Mouse (Mus musculus) activated CD4-positive, CD25-positive, alpha-beta regulatory T cell, adult 4 months (primary cell): ENCODE results near the gene Ube3c. TPM values are rescaled to one million over a fixed set of nuclear protein-coding genes. Genes with fewer than 3 reads are reported as not detected.

Source experiments
- ATAC-seq: one replicate; pipeline ENCODE4 v1.8.0; 2017
- polyA plus RNA-seq, 2 experiments: library from polyadenylated mRNA; unstranded; fragments of 100-300 nt; shearing (Covaris generic); gene quantifications; one replicate each; pipeline ENCODE4 v1.2.1; 2017

Ube3c gene
- polyA plus RNA-seq, 2 experiments from 2014 or later = 17.2 to 19.1 TPM

DNA sequence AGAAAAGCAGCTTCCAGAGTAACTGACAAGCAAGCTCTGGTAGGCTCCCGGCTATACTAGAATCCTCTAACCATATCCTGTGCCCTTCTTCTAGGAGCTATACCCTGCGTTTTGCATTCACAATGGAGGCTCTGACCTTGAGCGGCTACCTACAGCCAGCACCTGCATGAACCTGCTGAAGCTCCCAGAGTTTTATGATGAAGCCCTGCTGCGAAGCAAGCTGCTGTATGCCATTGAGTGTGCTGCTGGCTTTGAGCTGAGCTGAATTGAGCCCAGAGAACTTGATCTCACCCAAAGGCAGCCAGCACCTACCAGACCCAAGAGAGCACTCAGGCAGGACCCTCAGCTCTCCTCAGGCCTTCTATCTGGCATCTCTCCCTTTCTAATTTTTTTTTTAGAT is 105.3 kb downstream of the Ube3c start:
- no peak for ATAC-seq

DNA sequence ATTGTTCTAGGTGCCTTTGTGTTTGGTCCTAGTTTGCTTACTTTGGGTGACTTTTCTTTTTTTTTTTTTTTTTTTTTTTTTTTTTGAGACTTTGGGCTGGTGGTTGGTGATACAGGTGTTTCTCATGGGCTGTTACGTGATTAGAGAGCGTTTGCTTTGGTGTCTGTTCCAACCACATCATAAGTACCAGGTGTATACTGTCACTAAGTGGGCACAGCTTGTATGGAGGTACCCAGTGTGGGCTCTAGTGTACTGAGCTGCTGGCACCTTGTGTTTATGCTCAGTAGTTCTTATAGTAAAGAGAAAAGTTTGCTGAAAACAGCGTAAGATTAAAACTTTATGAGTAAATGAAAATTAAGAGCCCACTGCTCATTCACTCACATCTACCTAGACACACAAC is 107.4 kb downstream of the Ube3c start:
- ATAC-seq = no peak

DNA sequence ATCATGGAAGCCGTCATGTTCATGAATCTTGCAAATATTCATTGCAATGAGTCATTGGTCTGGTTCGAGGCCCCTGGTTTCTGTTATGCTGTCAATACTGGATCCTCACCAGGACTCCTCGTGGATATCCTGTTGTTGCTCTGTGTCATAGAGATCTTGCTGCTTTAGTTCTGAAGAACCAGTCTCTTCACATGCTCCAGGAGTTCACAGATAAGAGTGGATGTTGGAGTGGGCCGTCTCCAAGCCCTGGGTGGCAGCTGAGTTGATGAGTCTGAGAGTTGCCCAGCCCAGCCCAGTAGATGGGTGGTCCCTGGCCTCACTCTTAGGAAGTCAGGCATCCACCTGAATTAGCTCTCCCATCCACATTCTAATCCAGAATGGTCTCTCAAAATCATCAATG is 116.0 kb downstream of the Ube3c start:
- ATAC-seq = no peak

DNA sequence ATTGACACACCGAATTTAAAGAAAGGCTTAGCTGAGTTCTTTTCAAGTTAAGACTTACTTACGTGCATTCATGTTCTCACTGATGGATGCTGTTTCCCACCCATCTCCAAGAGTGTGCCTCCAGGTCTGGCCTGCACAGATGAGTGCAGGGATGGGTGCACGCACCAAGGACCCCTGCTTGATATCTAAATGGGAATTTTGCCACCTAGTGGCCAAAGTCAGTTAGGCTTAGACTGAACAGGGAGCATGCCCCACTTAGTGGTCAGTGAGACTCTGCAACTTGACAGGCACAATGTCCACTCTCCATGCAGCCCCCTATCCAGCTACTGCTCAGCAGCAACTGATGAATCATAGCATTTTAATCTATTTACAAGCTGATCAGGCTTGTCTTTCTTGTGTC is 118.6 kb downstream of the Ube3c start:
- ATAC-seq = no peak

DNA sequence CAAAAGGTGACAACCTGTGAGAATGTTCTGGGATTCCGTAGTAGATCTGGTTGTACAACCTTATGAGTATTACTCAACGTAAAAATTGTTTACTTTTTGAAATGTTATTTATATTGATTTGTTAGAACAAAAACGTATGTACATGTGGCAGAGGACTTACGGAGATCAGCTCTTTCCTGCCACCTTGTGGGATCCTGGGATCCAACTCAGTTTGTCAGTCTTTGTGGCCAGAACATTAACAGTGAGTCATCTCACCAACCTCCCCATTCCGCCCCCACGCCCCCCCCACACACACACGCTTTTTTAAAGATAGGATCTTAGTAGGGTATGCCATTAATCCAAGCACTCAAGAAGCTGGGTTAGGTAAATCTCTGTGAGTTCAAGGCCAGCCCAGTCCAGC is 119.3 kb downstream of the Ube3c start:
- no peak for ATAC-seq

DNA sequence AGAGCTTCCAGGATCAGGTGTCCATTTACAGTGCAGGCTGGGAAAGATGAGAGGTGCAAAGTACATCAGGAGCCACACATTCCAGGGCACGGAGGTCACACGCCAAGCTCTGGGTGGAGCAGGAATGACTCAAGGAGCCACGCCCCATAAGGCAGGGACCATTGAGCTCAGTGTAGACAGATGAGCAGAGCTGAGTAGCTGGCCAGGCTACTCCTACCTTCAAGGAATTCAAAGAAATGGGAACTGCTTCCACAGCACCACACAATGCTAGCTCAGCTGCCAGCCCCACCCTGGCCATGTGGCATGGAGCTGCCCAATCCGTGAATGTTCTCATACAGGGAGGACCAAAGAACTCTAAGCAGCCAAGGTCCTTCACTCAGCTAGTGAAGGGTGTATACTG is 129.5 kb downstream of the Ube3c start:
- ATAC-seq = no peak

DNA sequence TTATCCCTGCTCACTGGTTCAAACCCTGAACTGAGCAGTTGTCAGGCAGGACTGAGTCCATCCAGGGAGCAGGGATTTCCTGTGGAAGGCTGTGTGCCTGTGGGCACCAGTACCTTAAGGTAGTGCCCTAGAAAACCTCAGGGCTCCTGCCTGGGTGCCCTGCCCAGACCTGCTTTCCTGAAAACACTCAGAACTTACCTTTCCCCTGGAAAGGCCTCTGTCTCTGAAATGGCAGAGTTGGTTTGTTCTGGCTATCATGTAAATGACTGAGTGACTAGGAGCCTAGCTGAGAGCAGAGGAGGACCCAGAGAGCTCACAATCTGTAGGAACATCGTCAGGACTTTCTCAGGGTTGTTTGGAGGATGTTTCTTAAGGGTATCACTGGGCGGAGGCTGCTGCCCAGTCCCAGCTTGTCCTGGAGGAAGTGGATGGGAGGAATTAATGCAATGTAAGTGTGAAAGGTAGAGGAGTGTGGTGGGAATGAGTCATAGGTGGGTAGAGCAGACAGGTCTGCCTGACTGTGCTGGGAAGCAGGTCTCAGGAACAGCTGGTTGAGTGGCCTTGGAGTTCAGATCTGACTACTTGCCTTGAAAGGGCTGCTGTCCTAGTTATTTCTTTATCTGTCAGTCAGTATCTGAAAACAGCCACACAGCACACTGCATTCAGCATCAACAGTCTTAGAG is 130.6 kb downstream of the Ube3c start:
- ATAC-seq = no peak

DNA sequence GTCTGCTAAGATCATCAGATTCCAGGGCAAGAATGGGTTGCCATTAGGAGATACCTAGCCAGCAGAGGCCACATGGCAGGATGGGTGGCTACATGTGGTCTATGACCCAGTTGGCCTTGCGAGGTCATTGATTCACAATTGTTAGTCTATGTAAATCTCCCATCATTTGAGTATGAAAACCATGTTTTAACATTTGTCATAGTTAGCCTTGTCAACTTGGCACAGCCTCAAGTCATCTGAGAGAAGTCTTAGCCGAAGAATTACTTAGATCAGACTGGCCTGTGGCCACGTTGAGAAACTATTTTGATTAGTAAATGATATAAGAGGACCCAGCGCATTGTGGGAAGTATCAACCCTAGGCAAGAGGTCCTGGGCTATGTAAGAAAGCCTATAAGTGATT is 138.2 kb downstream of the Ube3c start:
- no peak for ATAC-seq

DNA sequence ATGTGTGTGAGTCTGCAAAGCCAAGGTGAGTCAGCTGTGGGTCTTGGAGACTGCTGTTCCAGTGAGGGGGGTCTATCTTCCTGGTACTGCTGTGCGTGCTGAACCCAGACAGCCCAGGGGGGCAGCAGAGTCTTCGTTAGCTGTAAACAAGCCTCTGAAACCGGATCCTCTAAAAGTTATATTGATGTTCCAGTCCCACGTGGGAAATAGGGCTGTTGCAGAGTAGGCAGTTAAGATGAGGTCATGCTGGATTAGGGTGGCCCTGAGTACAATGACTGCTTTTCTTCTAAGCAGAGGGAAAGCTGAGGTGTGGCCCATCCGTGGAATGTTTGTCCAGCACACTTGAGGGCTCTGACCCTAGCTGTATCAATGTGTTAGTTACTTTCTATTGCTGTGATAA is 139.2 kb downstream of the Ube3c start:
- ATAC-seq = no peak

DNA sequence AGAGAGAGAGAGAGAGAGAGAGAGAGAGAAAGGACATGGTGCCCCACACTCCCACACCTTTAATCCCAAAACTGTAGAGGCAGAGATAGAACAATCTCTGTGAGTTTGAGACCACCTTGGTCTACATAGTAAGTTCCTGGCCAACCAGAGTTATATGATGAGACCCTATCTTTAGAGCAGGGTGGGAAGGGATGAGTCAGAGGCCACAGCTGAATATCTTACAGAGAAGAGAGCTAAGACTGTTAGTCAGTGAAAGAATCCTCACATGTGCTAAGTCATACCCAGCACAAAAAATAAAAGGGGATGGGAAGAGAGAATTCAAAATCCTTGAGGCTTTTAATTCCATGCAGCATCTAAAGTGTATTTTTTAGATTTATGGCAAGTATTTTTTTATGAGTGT is 142.6 kb downstream of the Ube3c start:
- ATAC-seq = no peak

DNA sequence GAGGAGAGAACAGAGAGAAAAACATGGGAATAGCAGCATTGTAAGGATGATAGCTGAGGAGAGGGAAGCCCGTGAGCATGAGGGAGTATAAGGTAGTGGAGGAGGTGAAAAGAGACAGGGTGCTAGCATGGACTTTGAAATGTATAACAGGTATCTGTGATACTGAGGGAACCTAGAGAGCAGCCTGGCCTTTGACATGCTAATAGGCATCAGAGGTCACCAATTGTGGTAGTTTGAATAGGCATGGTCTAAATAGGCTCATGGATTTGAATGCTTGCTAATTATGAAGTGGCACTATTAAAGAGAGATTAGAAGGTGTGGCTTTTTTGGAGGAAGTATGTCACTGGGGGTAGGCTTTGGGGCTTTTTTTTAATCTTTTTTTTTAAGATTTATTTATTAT is 143.9 kb downstream of the Ube3c start:
- ATAC-seq = no peak

DNA sequence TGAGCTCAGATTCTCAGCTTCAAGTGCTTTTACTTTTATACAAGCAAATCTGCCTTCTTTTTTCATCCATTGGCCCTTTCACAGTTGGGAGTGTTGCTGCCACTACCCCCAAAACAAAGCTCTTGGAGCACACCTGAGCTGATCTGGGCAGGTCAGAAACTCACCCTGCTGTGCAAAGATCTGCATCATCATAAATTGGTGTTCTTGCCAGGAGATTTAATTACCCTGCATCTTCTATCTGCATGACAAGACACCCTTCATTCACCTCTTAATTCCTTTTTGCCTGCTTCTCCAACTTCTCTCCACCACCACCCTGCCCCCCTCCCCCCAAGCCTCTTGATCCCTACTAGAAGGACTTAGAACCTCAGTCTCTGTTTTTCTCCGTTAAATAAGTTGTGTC is 152.1 kb downstream of the Ube3c start:
- ATAC-seq = no peak

DNA sequence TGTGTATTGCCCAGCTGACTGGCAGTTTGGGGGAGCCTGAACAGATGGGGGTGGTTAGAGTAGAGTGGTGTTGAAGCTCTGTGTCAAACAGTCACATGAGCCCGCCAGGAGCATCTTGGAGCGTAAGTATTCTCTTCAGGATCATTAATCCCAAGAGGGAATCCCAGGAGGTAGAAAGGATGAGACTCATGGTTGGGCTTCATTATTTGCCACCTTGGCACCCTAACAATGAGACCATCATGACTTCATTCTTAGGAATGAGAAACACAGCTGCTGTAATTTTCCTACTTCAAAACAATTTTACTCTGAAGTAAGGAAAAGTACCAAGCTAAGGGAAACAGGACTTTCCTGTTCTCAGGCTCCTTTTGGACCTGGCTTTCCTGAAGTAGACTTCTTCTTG is 156.3 kb downstream of the Ube3c start:
- ATAC-seq = no peak

Other genes with a start within 250 kb of the Ube3c start
- 1 to 10 TPM in 1 of 2 experiments, under 1 TPM in 1; 0.78 to 1.1 TPM for gene Lmbr1, start 190.9 kb upstream of the Ube3c start, polyA plus RNA-seq
- gene Nom1, start 134.6 kb upstream of the Ube3c start, polyA plus RNA-seq = 10 to 100 TPM in 1 of 2 experiments, 1 to 10 TPM in 1; 9.2 to 11.9 TPM
- gene Mnx1, start 90.8 kb upstream of the Ube3c start, polyA plus RNA-seq = not detected
- 100 to 1,000 TPM; 113 to 126 TPM for gene Dnajb6, start 166.4 kb downstream of the Ube3c start, polyA plus RNA-seq
- gene Gm5129, start 166.7 kb downstream of the Ube3c start, polyA plus RNA-seq = not detected